Mouse (Mus musculus) heart, postnatal 10 days (tissue): ENCODE measurements at regions not wholly inside any gene's neighbourhood (a gene's known extent, or its start where the extent isn't known, plus 50 kb on each side); places are given as distances from the start of the nearest gene placed in this dataset.
"Not testable (repeated sequence)": the region's sequence is repeated elsewhere in the genome, so short reads cannot be mapped to it uniquely, and the experiment has no call there.

Source experiments
- DNase-seq, 2 experiments: peaks; one replicate each; pipeline ENCODE4 v3.0.0; 2021
- intact Hi-C: fragments of 180-260 bp; cut with DNase I; formaldehyde crosslinking; loops from one replicate; pipeline ENCODE4 v1.15.1; 2025

DNA sequence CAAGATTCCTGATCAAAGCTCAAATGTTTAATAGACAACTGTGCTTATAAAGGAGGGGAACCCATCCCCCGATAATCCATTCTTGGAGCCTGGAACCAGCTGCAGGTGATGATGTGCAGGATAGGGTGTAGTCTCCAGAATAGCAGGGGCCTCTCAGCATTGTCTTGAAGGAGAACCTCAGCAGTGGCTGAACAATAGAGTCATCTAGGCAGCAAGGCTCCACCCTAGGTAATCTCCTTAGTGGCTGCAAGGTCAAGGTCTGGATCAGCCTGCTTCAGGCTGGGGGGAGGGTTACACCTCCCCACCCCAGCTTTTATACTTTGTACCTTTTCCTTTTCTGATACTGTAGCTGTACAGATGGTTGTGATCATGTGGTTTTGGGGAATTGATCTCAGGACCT, 116.8 kb upstream of the Mettl4 start:
- DNase-seq: no peak
- intact Hi-C loops: no loop called here

DNA sequence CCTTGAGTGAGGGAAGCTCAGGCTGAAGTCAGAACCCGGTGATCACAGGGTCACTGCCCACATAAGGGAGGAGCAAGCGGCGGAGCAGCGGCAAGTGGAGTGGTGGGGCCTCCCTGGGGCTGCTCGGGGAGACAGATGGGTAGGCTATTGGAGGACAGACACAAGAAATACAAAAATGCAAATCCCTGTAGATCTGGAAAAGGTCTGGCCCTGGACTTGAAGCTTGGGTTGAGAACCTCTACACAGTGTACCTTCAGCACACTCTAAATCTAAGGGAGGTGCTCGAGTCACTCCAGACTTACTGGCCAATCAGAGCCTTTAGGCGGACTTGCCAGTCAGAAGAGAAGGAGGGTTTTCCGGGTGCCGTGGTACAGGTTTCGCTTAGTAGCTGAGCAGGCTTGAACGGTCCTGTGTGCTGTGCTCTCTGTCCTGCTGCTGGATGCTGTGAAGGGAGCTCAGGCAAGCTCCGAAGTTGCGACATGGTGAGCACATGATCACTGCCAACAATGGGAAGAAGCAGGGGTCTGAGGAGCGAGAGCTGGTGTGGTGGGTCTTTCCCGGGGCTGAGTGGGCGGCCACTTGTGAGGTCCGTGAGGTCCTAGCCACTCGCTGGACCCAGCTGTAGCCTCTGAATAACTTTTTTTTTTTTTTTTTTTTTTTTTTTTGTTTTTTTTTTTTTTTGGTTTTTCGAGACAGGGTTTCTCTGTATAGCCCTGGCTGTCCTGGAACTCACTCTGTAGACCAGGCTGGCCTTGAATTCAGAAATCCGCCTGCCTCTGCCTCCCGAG, 114.9 kb upstream of the Mettl4 start:
- peak; percentile 74 to 78 for DNase-seq
- intact Hi-C loops: not testable (repeated sequence)

GRCm38 (mm10) chr17:94854698-94855097, 104.9 kb upstream of the Mettl4 start:
- intact Hi-C loops, DNase-seq: not testable (repeated sequence)

DNA sequence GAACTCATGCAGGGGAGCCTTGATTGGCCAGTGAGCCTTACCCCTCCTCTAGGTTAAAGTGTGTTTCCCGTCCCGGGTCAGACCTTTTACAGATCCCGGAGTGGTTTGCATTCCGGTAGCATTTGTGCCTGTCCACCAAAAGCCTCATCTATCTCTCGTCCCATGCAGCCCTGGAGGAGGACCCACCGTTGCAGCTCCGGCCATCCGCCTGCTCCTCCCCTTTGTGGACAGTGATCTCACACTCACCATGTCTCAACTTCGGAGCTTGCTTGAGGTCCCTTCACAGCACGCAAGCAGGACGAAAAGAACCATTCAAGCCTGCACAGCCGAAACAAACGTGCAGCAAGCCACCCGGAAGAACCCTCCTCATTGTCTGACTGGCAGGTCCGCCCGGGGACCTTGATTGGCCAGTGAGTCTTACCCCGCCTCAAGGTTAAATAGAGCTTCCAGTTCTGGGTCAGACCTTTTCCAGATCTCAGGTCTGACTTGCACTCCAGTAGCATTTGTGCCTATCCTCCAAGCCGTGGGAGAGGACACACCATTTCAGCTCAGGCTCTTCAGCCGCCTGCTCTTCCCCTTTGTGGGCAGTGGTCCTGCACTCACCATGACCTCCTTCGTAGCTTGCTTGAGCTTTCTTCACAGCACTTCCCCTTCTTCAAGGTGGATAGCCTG, 84.8 kb upstream of the Mettl4 start:
- intact Hi-C loops: loop anchor here (1.0 kb wide), 1 partner anchor 85 kb away; no protein-coding TSS in a partner anchor
- peak; percentile 88 to 91 for DNase-seq

- intact Hi-C loops: loop anchor here (1.0 kb wide), 1 partner anchor 85 kb away; no protein-coding TSS in a partner anchor
- not testable (repeated sequence) for DNase-seq
Observed at GRCm38 (mm10) chr17:94834067-94834445, 84.2 kb upstream of the Mettl4 start.

GRCm38 (mm10) chr17:94826415-94826814, 76.6 kb upstream of the Mettl4 start:
- intact Hi-C loops, DNase-seq: not testable (repeated sequence)

- no peak for DNase-seq
- intact Hi-C loops: no loop called here
Observed at GRCm38 (mm10) chr17:94808758-94809157, 58.9 kb upstream of the Mettl4 start.
